Mouse (Mus musculus) hindbrain, postnatal 0 days (tissue): ENCODE results near the gene Cnr2. TPM values are rescaled to one million over a fixed set of nuclear protein-coding genes. Genes with fewer than 3 reads are reported as not detected.

Experiments used
- ATAC-seq: fragments of 200-750 bp; cut with Nextera tagmentation; 2 replicates; pipeline ENCODE4 v1.8.0; 2017; ENCODE audit warnings: mild to moderate bottlenecking, moderate TSS enrichment, moderate library complexity
- DNase-seq: peaks from one replicate; pipeline ENCODE4 v3.0.0-alpha.2; 2015; ENCODE audit warnings: low spot score
- H3K27ac ChIP-seq: fragments of 300-500 bp; sonication (generic); 2 replicates; pipeline ENCODE4 v1.5.1; 2014; ENCODE audit warnings: mild to moderate bottlenecking
- H3K27me3 ChIP-seq: fragments of 300-500 bp; sonication (generic); 2 replicates; pipeline ENCODE4 v1.6.1; 2014; ENCODE audit warnings: low read length, mixed read lengths; ENCODE audit not compliant: insufficient read depth
- H3K36me3 ChIP-seq: fragments of 300-500 bp; sonication (generic); 2 replicates; pipeline ENCODE4 v1.6.1; 2014; ENCODE audit warnings: low read length, mixed read lengths; ENCODE audit not compliant: insufficient read depth
- H3K4me1 ChIP-seq: fragments of 300-500 bp; sonication (generic); 2 replicates; pipeline ENCODE4 v1.6.1; 2014; ENCODE audit warnings: antibody characterized with exemption, low read length, mixed read lengths; ENCODE audit not compliant: insufficient read depth
- H3K4me2 ChIP-seq: fragments of 300-500 bp; sonication (generic); 2 replicates; pipeline ENCODE4 v1.6.1; 2014; ENCODE audit warnings: low read depth, mild to moderate bottlenecking, low read length, moderate library complexity, mixed read lengths
- H3K4me3 ChIP-seq: fragments of 300-500 bp; sonication (generic); 2 replicates; pipeline ENCODE4 v1.5.1; 2014; ENCODE audit warnings: low read length
- H3K9ac ChIP-seq: fragments of 300-500 bp; sonication (generic); replicated peaks from 2 replicates; pipeline ENCODE4 v1.6.1; 2014; ENCODE audit warnings: mild to moderate bottlenecking, low read length, moderate library complexity, mixed read lengths
- H3K9me3 ChIP-seq: fragments of 300-500 bp; sonication (generic); 2 replicates; pipeline ENCODE4 v1.6.1; 2016; ENCODE audit warnings: low read length, mixed read lengths
- CTCF ChIP-seq: IDR thresholded peaks from 2 replicates; pipeline ENCODE4 v1.5.1; 2016; ENCODE audit warnings: antibody characterized with exemption, control low read depth, low read depth
- WGBS: fragments of 180-500 bp; shearing (Covaris S2); extraction: QIAGEN DNeasy Blood & Tissue Kit; methylation state at CpG from one replicate; pipeline ENCODE4 v1.1.7; 2014; 5-methylcytosine and 5-hydroxymethylcytosine counted together
- polyA plus RNA-seq: library from polyadenylated mRNA; unstranded; fragments of >200 nt; fragmentation: Nextera tagmentation; extraction: Ambion mirVana; gene quantifications from 2 replicates; pipeline ENCODE4 v1.2.1, GENCODE M21; 2015
- total RNA-seq: library from RNA; depleted of rRNA; stranded (reverse); fragments of >200 nt; gene quantifications from 2 replicates; pipeline ENCODE4 v1.2.3, GENCODE M21; 2014

Gene Cnr2
- total and polyA plus RNA-seq, 2 experiments from 2014 or later: 0.04 to 0.58 TPM

GRCm38 (mm10) chr4:135855080-135855479 lies 40.1 kb upstream of the Cnr2 start:
- Histone ChIP-seq H3K9ac (peak overlapping the region; percentile 91), H3K27ac (peak overlapping the region; percentile 99), H3K4me3 (peak overlapping the region; percentile 91), H3K4me2 (peak overlapping the region; percentile 87), H3K4me1 (peaks cover 16% of the 10 kb centered on the region), H3K27me3 (no peaks in the 10 kb centered on the region), H3K9me3 (no peaks in the 10 kb centered on the region), H3K36me3 (no peaks in the 10 kb centered on the region)
- peak; percentile 34 for TF ChIP-seq CTCF
- ATAC-seq: no peak
- 7% methylated on average over 6 of the region's 6 CpGs for WGBS
- DNase-seq: peak; percentile 54

GRCm38 (mm10) chr4:135855536-135856222 lies 39.5 kb upstream of the Cnr2 start, which contains the start of gene Srsf10:
Gene Srsf10, plus strand, starts transcription at chr4:135855747.
- Histone ChIP-seq H3K27ac (peak within 1 kb of the TSS; percentile 99), H3K4me1 (peaks cover 12% of the 10 kb centered on the region; the same call in 1 of the 2 replicates), H3K4me3 (peak within 1 kb of the TSS; percentile 91), H3K9ac (peak within 1 kb of the TSS; percentile 91), H3K9me3 (no peaks in the 10 kb centered on the region), H3K27me3 (no peaks in the 10 kb centered on the region), H3K4me2 (peak within 1 kb of the TSS; percentile 87), H3K36me3 (no peaks in the 10 kb centered on the region)
- under 1% methylated on average over 56 of the region's 67 CpGs for WGBS
- peak; percentile 100 for DNase-seq
- no peak for TF ChIP-seq CTCF
- peak; percentile 98 for ATAC-seq

GRCm38 (mm10) chr4:135856223-135857091 lies 38.7 kb upstream of the Cnr2 start:
- H3K4me1 ChIP-seq: peaks cover 12% of the 10 kb centered on the region; the same call in 1 of the 2 replicates
- TF ChIP-seq CTCF: no peak
- no peaks in the 10 kb centered on the region for H3K9me3 ChIP-seq
- peak overlapping the region; percentile 65 for H3K4me2 ChIP-seq
- H3K27ac ChIP-seq: peak overlapping the region; percentile 99
- peak overlapping the region; percentile 91 for H3K9ac ChIP-seq
- H3K27me3 ChIP-seq: no peaks in the 10 kb centered on the region
- no peaks in the 10 kb centered on the region for H3K36me3 ChIP-seq
- H3K4me3 ChIP-seq: peak overlapping the region; percentile 91
- WGBS: under 1% methylated on average over 81 of the region's 91 CpGs
- ATAC-seq: peak; percentile 80
- DNase-seq: peak; percentile 79

- Histone ChIP-seq H3K9me3 (no peaks in the 10 kb centered on the region), H3K4me1 (peaks cover 12% of the 10 kb centered on the region; the same call in 1 of the 2 replicates), H3K27ac (no peak overlapping the region), H3K4me2 (peak overlapping the region; percentile 65), H3K9ac (peak overlapping the region; percentile 91; the same call in 1 of the 2 replicates), H3K27me3 (no peaks in the 10 kb centered on the region), H3K36me3 (peaks cover 3% of the 10 kb centered on the region; the same call in 1 of the 2 replicates), H3K4me3 (peak overlapping the region; percentile 91)
- DNase-seq (no peak), ATAC-seq (no peak)
- 11% methylated on average over 7 of the region's 7 CpGs for WGBS
- no peak for TF ChIP-seq CTCF
Observed at GRCm38 (mm10) chr4:135857597-135858186, 37.5 kb upstream of the Cnr2 start.

- 52% methylated on average over 2 of the region's 2 CpGs for WGBS
- H3K27me3 ChIP-seq: no peaks in the 10 kb centered on the region
- no peak overlapping the region for H3K9ac ChIP-seq
- H3K4me1 ChIP-seq: peaks cover 8% of the 10 kb centered on the region; the same call in 1 of the 2 replicates
- no peak for ATAC-seq
- H3K4me2 ChIP-seq: no peak overlapping the region
- H3K27ac ChIP-seq: no peak overlapping the region
- H3K9me3 ChIP-seq: no peaks in the 10 kb centered on the region
- DNase-seq: no peak
- H3K4me3 ChIP-seq: no peak overlapping the region
- H3K36me3 ChIP-seq: no peaks in the 10 kb centered on the region
- TF ChIP-seq CTCF: no peak
Observed at GRCm38 (mm10) chr4:135868996-135869395, 26.2 kb upstream of the Cnr2 start.

- H3K9me3 ChIP-seq: no peaks in the 10 kb centered on the region
- H3K4me2 ChIP-seq: peak overlapping the region; percentile 85
- no peaks in the 10 kb centered on the region for H3K36me3 ChIP-seq
- WGBS: 43% methylated on average over 2 of the region's 2 CpGs
- peak overlapping the region; percentile 1; the same call in 1 of the 2 replicates for H3K9ac ChIP-seq
- H3K27ac ChIP-seq: no peak overlapping the region
- H3K4me1 ChIP-seq: peaks cover 17% of the 10 kb centered on the region
- H3K4me3 ChIP-seq: 0 out of 2 replicates have a peak overlapping the region, but pooled peaks have one; percentile 8
- ATAC-seq (no peak), DNase-seq (no peak)
- no peak for TF ChIP-seq CTCF
- no peaks in the 10 kb centered on the region for H3K27me3 ChIP-seq
Observed at GRCm38 (mm10) chr4:135870227-135871023, 24.8 kb upstream of the Cnr2 start.
